Mouse (Mus musculus) urinary bladder, adult 2 months (tissue): Measurements from ENCODE around the gene P4htm. TPM values are rescaled to one million over a fixed set of nuclear protein-coding genes. Genes with fewer than 3 reads are reported as not detected.
A peak's percentile ranks its signal among the peaks of the same experiment; 100 is the strongest.
"Not testable (repeated sequence)": the region's sequence is repeated elsewhere in the genome, so short reads cannot be mapped to it uniquely, and the experiment has no call there.

Experiments used
- DNase-seq: peaks from one replicate; pipeline ENCODE4 v3.0.0; 2022; ENCODE audit warnings: low spot score
- polyA plus RNA-seq: library from polyadenylated mRNA; depleted of rRNA; stranded (reverse); fragments of >200 nt; gene quantifications from 2 replicates; pipeline ENCODE4 v1.2.3, GENCODE M21; 2012; rRNA removed

P4htm gene
- polyA plus RNA-seq = 21.6 and 21.7 TPM in 2 replicates

DNA sequence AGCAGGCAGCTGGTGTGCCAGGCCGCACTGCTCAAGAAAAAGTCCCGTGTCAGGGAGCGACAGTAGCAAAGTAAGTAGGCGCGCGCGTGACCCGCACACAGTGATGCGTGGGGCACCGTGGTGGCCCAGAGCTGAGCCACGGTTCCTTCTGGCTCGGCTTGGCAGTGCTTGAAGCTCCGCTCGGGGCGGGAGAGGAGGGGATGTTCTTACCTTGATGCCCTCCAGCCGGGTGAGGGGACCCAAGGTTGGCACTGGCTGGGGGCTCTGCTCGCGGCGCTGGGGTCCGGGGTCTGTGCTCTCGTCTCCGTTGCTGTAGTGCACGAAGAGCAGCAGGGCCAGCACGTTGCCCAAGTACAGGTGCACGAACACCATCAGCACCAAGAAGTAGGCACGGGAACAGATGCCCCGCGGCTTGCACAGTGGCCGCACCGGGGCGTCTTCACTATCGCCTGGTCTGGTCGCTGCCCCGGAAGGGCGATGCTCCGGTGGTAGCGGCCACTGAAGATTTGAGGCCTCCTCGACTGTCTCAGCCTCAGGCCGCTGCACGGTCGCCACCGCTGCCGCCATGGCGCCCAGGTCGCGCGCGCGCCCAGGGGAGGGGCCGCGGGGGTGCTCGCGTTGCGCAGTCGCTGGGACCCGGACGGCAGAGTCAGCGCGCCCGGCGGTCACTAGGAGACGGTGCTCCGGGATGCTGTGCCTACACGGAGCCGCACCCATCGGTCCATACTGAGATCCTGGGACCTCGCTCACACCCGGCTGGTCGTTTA lies at the start of gene P4htm:
Gene P4htm (minus strand): TSS at position 670 of the 767 bp plus-strand sequence.
- DNase-seq = peak; percentile 60

DNA sequence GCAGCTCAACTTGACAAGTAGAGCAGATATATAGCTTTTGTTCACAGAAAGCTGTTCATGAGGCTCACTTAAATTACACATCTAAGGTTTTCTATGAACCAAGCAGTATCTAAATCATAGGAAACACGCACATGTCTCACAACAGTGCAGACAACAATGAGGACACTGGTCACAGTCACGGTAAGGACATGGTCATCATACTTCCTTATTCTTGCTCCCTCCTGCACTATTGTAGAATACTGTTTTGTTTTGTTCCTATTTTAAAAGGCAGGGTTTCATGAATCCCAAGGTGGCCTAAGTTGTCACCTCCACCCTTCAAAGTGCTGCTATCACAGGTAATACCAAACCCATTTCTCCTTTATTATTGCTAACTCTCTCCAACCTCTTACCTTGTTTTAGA lies 42.4 kb upstream of the P4htm start:
- no peak for DNase-seq

DNA sequence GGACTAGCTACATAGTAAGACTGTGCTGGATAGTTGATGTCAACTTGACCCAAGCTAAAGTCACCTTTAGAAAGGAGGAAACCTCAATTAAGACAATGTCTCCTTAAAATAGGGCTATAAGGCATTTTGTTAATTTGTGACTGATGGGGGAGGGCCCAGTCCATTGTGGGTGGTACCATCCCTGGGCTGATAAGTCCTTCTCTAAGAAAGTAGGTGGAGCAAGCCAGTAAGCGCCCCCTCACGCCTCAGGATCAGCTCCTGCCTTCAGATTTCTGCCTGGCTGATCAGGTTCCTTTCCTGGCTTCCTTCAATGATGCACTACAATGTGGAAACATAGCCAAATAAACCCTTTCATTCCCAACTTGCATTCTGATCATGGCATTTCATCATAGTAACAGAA lies 37.9 kb upstream of the P4htm start:
- no peak for DNase-seq

DNA sequence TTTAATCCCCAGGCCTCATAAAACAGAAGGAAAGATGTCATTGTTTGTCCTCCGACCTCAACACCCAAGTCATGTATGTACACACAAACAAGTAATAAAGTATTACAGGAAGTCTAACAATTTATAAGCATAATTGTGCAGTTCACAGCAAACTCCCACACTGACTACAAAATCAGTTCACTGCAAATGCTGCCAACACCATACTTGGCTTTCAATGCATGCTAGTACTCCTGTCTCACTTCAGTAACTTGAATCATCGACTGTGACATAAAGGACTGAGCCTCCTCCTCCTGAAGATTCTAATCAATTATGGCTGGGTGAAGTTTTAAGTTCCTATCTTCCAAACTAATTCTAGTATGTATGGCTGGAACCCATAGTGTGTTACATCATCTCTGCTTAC lies 36.4 kb upstream of the P4htm start:
- DNase-seq = no peak

DNA sequence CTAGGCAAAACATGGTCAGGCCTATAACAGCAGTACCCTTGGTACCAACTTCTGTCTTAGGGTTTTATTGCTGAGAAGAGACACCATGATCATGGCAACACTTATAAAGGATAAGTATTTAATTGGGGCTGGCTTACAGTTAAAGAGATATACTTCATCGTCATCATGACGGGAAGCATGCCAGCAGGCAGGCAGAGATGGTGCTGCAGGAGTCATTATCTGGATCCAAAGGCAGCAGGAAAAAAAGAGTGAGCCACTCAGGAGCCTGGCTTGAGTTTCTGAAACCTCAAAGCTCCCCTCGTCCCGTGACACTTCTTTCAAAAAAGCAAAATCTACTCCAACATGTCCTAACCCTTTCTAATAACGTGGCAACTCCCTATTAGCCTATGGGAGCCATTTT lies 34.9 kb upstream of the P4htm start:
- DNase-seq = no peak

DNA sequence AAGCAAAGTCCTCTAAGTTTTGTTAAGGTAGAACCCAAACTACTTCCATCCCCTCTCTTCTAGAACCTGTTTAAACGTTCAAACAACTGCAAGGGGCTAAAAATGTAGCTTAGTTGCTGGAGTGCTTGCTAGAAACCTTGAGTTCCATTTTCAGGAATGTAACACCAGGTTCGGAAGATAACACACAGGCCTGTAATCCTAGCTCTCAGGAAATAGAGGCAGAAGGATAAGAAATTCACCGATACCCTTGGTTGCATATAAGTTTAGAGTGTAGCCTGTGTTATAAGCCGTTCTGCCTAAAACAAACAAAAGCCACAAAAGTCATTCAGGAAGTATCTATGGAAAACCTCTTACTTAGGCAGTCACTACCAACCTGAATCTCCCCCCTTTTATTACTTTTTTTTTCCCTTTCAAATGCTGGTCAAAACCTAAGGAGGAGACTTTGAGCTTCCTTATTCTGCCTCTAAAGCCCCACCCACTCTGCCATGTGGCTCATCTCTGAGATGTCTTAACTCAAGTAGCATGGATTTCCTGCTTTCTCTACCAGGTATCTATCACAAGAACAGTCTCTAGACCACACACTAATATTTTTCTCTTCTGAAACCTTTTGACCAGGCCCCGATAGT lies 34.3 kb upstream of the P4htm start:
- no peak for DNase-seq

DNA sequence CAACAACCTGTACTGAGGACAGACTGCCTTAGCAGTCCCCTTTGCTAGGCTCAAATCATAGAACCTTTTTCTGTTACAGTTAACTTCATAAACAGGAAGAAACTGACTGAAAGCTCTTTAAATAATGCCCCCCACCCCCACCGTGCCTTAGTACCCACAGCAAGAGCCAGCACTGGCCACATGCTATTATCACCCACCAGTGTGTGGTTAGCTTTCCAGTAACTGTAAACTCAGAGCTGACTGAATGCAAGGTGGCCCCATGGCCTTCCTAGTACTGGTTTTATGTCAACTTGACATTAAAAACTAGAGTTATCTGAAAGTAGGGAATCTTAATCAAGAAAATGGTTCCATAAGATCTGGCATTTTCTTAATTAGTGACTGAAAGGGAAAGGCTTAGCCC lies 33.2 kb upstream of the P4htm start:
- DNase-seq = no peak

DNA sequence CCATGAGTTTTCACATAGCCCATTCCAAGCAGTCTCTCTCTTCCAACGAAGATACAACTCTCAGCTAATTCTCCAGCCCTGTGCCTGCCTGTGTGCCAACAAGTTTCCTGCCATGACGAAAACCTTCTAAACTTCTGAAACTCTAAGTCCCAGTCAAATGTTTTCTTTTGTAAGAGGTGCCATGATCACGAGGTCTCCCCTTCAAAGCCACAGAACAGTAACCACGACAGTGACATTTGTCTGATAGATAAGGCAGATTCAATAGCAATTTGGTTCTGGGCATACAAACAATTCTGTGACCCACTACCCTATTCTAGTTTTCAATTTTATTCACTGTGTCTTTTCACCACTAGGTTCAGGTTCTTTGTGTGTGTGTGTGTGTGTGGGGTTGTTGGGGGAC lies 30.7 kb upstream of the P4htm start:
- DNase-seq = no peak

DNA sequence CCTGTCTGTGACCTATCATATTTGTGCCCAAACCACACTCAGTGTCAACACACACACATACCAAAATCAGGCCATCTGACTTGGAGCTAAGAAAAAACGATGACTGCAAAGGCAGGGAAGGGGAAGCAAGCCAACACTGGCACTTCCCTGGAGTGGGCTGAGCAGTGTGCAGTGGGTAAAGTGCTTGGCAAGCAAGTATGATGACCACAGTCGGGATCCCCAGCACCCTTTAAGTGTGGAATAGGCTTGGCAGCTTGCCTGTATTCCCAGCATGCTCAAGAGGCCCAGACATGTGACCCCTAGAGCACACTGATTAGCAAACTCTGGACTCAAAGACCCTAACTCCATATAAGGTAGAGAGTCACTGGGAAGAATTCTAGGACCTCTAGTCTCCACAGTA lies 29.0 kb upstream of the P4htm start:
- no peak for DNase-seq

DNA sequence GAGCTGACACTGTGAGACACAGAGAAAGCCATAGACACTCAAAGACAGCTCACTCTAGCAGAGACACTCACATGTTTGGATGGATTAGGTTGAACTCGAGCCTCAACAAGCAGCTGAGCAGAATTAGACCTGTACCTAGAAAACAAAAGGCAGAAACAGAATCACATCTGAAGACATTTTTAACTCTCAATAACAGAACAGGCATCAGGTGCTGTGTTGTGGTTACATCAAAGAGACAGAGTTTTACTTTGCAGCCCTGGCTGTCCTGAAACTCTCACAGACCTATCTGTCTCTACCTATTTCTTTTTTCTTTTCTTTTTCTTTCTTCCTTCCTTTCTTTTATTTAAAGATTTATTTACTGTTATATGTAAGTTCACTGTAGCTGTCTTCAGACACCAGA lies 19.8 kb upstream of the P4htm start:
- DNase-seq = no peak

DNA sequence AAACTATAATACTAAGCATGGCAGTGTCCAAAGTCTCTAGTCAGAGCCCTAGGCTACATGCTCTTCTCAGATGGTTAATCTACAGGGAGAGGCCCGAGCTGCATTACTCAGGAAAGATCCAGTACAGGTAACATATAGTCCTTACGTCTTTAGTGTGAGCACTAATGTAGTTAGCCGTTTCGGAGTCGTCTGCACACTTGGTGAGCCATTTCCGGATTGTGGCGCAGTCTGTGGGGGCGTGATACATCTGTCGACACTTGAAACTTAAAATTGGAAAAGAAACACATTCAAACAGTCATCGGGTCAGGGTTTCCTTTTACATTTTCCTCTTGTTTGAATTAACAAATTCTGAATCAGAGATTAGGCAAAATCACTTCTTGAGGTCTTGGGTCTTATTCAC lies 14.0 kb upstream of the P4htm start:
- DNase-seq = no peak

DNA sequence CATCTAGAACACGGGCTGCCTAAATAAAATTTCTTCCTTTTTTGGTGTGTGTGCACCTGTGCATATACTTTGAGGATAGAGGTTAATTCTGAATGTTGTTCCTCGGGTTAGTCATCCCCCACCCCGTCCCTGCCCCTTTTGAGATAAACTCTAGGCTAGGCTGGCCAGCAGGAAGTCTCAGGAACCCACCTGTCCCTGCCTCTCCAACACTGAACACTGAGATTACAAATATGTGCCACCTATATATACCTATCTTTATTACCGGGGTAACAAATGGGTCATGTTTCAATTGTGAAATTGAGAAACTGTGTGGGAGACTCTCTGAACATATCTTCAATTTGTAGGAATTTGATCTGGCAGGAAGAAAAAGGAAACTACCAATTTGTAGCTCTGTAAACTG lies 11.4 kb upstream of the P4htm start:
- no peak for DNase-seq

DNA sequence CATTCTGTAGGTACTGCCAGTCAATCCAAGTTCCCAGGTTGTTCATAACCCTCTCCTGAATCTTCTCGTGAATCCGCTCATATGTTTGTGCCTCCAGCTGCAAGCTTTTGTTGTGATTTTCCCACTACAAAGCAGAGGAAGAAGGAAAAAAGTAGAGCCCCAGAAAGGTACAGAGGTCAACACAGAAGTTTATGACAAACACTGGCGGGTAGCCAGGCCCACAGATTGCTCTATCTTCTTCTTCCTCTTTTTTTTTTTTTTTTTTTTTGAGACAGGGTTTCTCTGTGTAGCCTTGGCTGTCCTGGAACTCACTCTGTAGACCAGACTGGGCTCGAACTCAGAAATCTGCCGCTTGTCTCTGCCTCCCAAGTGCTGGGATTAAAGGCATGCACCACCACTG lies 10.5 kb upstream of the P4htm start:
- not testable (repeated sequence) for DNase-seq

DNA sequence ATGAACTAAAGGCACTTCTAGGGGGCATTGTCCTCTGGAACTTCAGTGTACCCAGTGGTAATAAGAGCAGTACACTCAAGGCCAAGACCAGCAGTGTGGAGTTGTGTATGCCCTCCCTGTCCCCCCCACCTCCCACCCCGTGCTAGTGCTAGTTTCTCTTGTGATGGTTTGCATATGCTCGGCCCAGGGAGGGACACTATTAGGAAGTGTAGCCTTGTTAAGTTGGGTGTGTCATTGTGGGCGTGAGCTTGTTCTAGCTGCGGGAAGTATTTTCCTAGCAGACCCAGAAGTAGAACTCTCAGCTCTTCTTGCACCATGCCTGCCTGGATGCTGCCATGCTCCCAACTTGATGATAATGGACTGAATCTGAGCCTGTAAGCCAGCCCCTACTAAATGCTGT lies 4.5 kb upstream of the P4htm start:
- DNase-seq = no peak

DNA sequence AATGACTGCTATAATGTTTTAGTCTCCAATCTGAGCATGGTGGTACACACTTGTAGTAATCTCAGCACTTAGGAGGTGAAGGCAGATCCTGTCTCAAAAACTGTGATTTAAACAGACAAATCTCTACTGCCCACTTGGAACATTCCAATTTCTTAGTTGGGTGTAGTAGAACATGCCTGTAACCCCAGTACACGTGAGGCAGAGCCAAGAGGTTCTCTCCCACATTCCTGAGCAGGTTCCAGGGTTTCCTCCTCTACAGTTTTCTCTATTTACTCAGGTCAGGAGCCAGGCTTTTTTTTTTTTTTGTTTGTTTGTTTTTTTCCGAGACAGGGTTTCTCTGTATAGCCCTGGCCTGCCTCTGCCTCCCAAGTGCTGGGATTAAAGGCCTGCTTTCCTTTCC lies 2.5 kb upstream of the P4htm start:
- DNase-seq = no peak

DNA sequence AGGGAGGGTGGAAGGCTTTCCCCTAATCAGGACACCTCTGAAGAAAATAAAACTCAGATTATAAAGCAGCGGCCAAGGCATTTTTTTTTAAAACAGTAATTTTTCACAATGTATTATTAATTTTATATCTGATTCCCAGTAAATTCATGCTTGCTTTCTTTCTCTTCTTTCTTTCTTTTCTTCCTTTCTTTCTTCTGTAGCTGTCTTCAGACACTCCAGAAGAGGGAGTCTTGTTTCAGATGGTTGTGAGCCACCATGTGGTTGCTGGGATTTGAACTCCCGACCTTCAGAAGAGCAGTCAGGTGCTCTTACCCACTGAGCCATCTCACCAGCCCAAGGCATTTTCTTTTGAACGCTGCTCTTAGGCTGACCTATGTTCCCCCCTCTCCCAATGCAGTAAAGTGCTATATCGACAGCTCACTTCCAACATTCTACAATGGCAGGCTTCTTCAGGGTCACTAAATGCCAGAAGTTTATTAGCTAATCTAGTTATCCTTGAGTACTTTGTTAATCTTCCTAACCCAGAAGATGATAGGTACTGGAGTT lies 1.6 kb upstream of the P4htm start:
- DNase-seq = no peak

DNA sequence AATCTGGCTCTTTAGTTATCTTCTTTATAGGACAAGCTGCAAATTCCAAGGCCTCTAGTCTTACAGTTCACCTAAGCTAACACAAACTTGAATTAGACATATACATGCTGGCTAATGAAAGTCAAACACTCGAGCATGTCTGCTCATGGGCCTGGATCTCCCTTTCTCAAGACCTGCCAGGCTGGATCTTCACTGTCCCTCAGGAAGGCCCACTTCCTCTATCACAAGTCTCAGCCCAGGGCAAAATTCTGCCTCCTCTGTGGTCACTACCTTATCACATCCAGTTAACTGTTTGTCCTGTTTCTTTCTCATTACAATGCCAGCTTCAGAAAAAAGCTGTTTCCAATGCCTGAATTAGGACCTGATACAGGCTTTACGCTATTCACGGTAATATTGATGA lies 3.1 kb downstream of the P4htm start:
- DNase-seq = no peak

DNA sequence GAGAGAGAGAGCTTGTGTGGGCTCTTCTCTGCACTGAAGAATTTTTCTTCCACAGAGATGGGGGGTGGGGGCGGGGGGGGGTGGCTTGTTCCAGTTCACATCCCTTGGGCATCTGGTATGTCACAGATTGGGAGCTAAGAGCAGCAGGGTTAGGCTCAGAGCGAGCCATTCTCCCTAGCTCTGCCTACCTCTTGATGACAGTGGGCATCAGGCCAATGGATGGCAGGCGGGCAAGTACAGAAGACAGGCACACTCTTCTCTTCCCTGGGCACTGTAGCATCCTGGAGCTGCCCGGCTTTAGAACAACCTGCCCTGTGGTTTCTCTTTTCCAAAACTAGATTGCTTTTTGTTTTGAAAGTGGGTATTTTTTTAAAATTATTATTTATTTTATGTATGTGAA lies 6.0 kb downstream of the P4htm start:
- no peak for DNase-seq

DNA sequence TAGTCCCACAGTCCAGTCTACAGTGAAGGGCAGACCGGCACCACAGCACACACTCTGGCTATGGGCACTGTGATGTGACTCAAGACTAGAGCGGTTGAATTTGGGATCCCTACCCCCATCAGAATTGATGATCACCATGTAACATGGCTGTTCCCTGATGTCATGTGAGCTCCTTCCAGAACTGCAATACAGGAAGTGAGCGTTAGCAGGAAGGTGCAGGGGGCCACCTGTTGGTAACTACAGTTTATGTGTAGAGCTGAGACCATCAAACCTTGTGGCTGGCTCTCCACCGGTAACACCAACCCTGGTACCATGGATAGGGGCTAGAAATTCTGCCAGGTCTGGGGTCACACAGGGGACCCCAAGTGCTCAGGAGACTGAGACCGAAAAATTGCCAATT lies 8.2 kb downstream of the P4htm start:
- DNase-seq = no peak

DNA sequence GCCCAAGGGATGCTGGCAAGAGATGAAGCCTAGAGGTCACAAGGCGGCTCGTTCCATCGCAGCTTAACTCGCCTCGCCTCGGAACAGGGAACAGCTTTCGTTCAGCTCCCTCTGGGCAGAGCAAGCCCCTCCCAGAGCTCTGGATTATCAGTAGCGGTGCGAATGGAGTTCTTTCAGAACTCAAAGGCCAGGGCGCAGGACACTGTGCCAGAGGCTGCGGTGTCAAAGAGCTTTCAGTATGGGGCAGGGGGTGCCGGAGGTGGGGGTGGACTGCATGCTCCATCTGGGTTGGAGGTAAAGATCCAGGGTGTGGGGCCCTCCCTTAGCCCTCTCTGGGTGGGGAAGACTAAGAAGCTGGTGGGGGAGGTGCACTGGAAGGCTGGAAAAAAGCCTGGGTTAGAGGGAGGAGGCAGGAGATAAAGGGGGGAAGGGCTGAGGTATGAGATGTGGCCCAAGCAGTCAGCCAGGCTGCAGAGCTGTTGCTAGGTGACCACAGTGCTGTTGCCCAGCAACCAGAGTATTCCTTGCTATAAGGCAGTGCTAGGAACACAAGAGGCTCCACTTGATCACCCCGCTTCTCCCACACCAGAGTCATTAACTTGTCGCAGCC lies 9.8 kb downstream of the P4htm start:
- DNase-seq = no peak

DNA sequence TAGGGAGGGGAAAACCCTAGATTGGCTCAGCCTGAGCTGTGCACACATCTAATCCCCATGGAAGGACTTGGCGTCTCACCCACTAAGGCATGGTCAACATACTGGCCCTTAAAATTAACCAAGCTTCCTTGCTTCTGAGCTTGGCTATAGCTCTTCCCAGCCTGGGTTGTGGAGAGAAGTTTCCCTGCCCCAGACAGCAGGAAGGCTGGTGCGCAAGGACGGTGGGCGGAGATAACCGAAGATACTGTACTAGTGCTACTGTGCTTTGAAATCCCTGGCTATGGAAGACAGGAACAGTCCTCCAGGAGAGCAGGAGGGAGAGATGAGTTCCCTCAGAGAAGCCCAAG lies 18.1 kb downstream of the P4htm start:
- no peak for DNase-seq

DNA sequence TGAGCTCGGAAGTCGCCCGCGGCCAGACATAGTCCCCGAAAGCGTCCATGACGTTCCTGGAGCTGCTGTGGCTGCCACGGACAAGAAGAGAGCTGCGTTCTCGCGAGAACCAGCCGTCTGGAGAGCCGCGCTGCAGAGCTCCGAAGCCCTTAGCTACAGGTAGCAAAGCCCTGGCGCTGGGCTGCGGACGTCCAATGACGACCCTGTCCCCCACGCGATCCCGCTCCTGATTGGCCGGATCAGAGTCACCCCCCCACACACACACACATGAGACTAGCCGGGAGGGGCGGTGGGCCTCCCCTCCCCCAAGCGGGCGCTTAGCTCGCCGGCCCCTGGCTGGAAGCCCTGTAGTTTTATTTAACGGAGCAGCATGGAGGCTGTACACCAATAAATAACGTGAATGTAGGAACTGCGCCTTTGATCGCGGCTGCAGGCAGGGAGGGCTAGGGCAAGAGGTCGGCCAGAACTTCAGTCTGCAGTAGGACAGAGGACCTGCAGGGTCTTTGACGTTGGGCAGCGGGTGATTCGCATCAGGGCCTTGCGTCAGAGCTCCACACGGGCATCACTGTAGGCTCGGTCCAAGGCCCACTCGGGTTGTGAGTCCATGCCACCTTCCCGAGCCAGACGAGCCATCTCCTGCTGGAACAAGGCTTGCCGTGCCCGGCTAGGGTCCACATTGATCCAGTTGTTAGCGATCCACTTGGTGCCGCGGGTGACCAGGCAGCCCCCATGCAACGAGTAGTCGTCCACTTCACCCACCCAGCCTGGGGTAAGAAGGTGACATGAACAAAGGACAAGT lies 18.7 kb downstream of the P4htm start, which contains the start of gene Wdr6:
Gene Wdr6 (minus strand): TSS at position 195 of the 799 bp plus-strand sequence.
- DNase-seq = peak; percentile 77
